Mouse (Mus musculus) large intestine, adult 2 months (tissue): ENCODE data around the gene Rpl6. TPM values are rescaled to one million over a fixed set of nuclear protein-coding genes. Genes with fewer than 3 reads are reported as not detected.

Experiments
- DNase-seq: peaks from one replicate; pipeline ENCODE4 v3.0.0-alpha.2; 2012; ENCODE audit warnings: low read depth, low spot score
- WGBS: fragments of 180-500 bp; shearing (Covaris S2); methylation state at CpG from one replicate; pipeline ENCODE4 v1.1.7; 2018; 5-methylcytosine and 5-hydroxymethylcytosine counted together
- polyA plus RNA-seq: library from polyadenylated mRNA; depleted of rRNA; stranded (reverse); fragments of >200 nt; gene quantifications from 2 replicates; pipeline ENCODE4 v1.2.3, GENCODE M21; 2012; rRNA removed

Gene Rpl6
- polyA plus RNA-seq = 373 and 383 TPM in 2 replicates

GRCm38 (mm10) chr5:121204132-121205089, at the start of gene Rpl6:
TSS of gene Rpl6 (plus strand) at chr5:121204481.
- no peak for DNase-seq
- under 1% methylated on average over 52 of the region's 52 CpGs for WGBS

GRCm38 (mm10) chr5:121156121-121156520, 48.2 kb upstream of the Rpl6 start:
- 84% methylated on average over 4 of the region's 4 CpGs for WGBS
- no peak for DNase-seq

GRCm38 (mm10) chr5:121157017-121157416, 47.3 kb upstream of the Rpl6 start:
- WGBS = 46% methylated on average over 2 of the region's 2 CpGs
- DNase-seq = no peak

GRCm38 (mm10) chr5:121157489-121157888, 46.8 kb upstream of the Rpl6 start:
- WGBS = 91% methylated on average over 5 of the region's 5 CpGs
- DNase-seq = no peak

GRCm38 (mm10) chr5:121158966-121159365, 45.3 kb upstream of the Rpl6 start:
- DNase-seq = no peak
- 87% methylated on average over 7 of the region's 7 CpGs for WGBS

GRCm38 (mm10) chr5:121162285-121162684, 42.0 kb upstream of the Rpl6 start:
- DNase-seq = no peak
- 86% methylated on average over 5 of the region's 5 CpGs for WGBS

- DNase-seq = no peak
- 82% methylated on average over 7 of the region's 7 CpGs for WGBS
Measured at GRCm38 (mm10) chr5:121162923-121163322, 41.4 kb upstream of the Rpl6 start.

GRCm38 (mm10) chr5:121166884-121167283, 37.4 kb upstream of the Rpl6 start:
- no peak for DNase-seq
- WGBS = 96% methylated on average over 6 of the region's 6 CpGs

GRCm38 (mm10) chr5:121169588-121169987, 34.7 kb upstream of the Rpl6 start:
- no peak for DNase-seq
- 87% methylated on average over 2 of the region's 2 CpGs for WGBS

GRCm38 (mm10) chr5:121172835-121173234, 31.4 kb upstream of the Rpl6 start:
- DNase-seq = no peak
- 79% methylated on average over 4 of the region's 4 CpGs for WGBS

- WGBS = 82% methylated on average over 9 of the region's 9 CpGs
Measured at GRCm38 (mm10) chr5:121179077-121179857, 25.0 kb upstream of the Rpl6 start.

GRCm38 (mm10) chr5:121183269-121183668, 21.0 kb upstream of the Rpl6 start:
- WGBS = 66% methylated on average over 9 of the region's 9 CpGs
- DNase-seq = no peak

More at GRCm38 (mm10) chr5:121179077-121179857, 25.0 kb upstream of the Rpl6 start:
- no peak for DNase-seq

GRCm38 (mm10) chr5:121184375-121184774, 19.9 kb upstream of the Rpl6 start:
- no peak for DNase-seq
- 62% methylated on average over 2 of the region's 2 CpGs for WGBS

- DNase-seq = no peak
- 44% methylated on average over 11 of the region's 11 CpGs for WGBS
Measured at GRCm38 (mm10) chr5:121184945-121185551, 19.2 kb upstream of the Rpl6 start.

GRCm38 (mm10) chr5:121187580-121188001, 16.7 kb upstream of the Rpl6 start:
- DNase-seq = no peak
- WGBS = 90% methylated on average over 8 of the region's 8 CpGs

- 88% methylated on average over 9 of the region's 9 CpGs for WGBS
- no peak for DNase-seq
Measured at GRCm38 (mm10) chr5:121188265-121188664, 16.0 kb upstream of the Rpl6 start.

GRCm38 (mm10) chr5:121189182-121189581, 15.1 kb upstream of the Rpl6 start:
- DNase-seq = peak; percentile 52
- 27% methylated on average over 9 of the region's 9 CpGs for WGBS

GRCm38 (mm10) chr5:121190210-121190835, 14.0 kb upstream of the Rpl6 start:
- 27% methylated on average over 21 of the region's 21 CpGs for WGBS
- DNase-seq = no peak

- 1% methylated on average over 96 of the region's 98 CpGs for WGBS
Measured at GRCm38 (mm10) chr5:121190836-121191583, 13.3 kb upstream of the Rpl6 start, which contains the start of gene Ptpn11. TSS of gene Ptpn11 (minus strand) at chr5:121191397.

More at GRCm38 (mm10) chr5:121190836-121191583, 13.3 kb upstream of the Rpl6 start, which contains the start of gene Ptpn11:
- DNase-seq = peak; percentile 46
